ENCODE assay signal across 8 mouse cellular contexts in the genomic region with DNA sequence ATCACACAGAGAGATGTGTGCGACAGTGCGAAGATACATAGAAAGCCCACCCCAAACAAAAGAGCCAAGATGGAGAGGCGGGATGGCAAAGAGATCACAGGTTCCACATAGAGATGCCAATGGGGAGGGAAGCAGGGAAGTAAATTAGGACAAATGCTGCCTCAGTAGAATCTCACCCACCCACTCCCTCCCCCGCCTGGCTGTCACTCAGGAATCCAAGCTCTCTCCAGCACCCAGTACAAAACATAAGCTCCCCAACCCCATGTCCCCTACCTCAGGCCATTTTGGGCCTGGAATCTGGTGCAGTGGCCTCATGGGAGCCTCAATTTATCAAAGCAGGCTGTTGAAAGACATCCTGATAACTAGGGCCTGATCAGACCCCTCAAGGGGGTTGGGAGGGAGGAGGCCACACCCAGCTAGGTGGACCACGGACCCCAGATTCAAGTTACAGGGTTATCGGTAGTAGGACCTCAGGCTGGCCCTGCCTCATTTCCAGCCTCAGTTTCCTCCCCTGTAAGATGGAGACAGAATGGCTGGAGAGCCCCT. TPM values are rescaled to one million over a fixed set of nuclear protein-coding genes. Genes with fewer than 3 reads are reported as not detected.
DNase-seq lines count a peak whose midpoint lies in the region; ATAC-seq and TF ChIP-seq lines count a peak whose summit lies in the region.

No protein-coding gene starts in this region.

- TF ChIP-seq CTCF in kidney, adult 2 months (conservative IDR thresholded peaks at IDR 0.05; ENCODE audit: insufficient read depth, insufficient read length, low read depth, low read length) = no peak

- no peaks in the 10 kb centered on the region for H3K36me3 ChIP-seq in kidney, adult 2 months (ENCODE audit: control insufficient read depth, insufficient read depth, low read length)
- peaks cover 38% of the 10 kb centered on the region for H3K36me3 ChIP-seq in hindbrain, embryonic 12.5 days
- H3K36me3 ChIP-seq in midbrain, embryonic 13.5 days = peaks cover 45% of the 10 kb centered on the region

- DNase-seq in kidney, adult 2 months = no peak
- no peak for DNase-seq in kidney, postnatal 14 days
- DNase-seq in brain, adult 2 months (ENCODE audit: low read depth, low spot score) = peak; percentile 75
- no peak for DNase-seq in urinary bladder, postnatal 14 days (ENCODE audit: low spot score)
- DNase-seq in left cerebral cortex, adult 8-10 months (ENCODE audit: low spot score in 2 of 2) = no peak

- no peak for TF ChIP-seq POLR2A in kidney, adult 2 months (IDR thresholded peaks at IDR 0.05; ENCODE audit: low read depth, low read length)

- no peak overlapping the region for H3K27ac ChIP-seq in kidney, adult 2 months (ENCODE audit: insufficient read depth, low read depth, low read length)
- no peak overlapping the region for H3K27ac ChIP-seq in hindbrain, embryonic 12.5 days
- no peak overlapping the region for H3K27ac ChIP-seq in midbrain, embryonic 13.5 days

- H3K27me3 ChIP-seq in kidney, adult 2 months (replicated peaks; ENCODE audit: control insufficient read depth, insufficient read depth, low read length) = no peaks in the 10 kb centered on the region
- H3K27me3 ChIP-seq in hindbrain, embryonic 12.5 days = no peaks in the 10 kb centered on the region
- H3K27me3 ChIP-seq in midbrain, embryonic 13.5 days = 0 out of 2 replicates have a peak, but pooled peaks cover 9% of the 10 kb centered on the region

- H3K9me3 ChIP-seq in hindbrain, embryonic 12.5 days (replicated peaks) = no peaks in the 10 kb centered on the region
- H3K9me3 ChIP-seq in midbrain, embryonic 13.5 days = no peaks in the 10 kb centered on the region

- peaks cover 4% of the 10 kb centered on the region; the same call in 1 of the 2 replicates for H3K4me1 ChIP-seq in kidney, adult 2 months (ENCODE audit: control insufficient read depth, insufficient read depth, low read length)
- H3K4me1 ChIP-seq in hindbrain, embryonic 12.5 days = peaks cover 23% of the 10 kb centered on the region
- peaks cover 23% of the 10 kb centered on the region for H3K4me1 ChIP-seq in midbrain, embryonic 13.5 days (replicated peaks)

- H3K4me2 ChIP-seq in hindbrain, embryonic 12.5 days (replicated peaks) = peak overlapping the region; percentile 69
- peak overlapping the region; percentile 85 for H3K4me2 ChIP-seq in midbrain, embryonic 13.5 days (replicated peaks)

- H3K4me3 ChIP-seq in kidney, adult 2 months (ENCODE audit: insufficient read depth, low read depth, low read length) = peak overlapping the region; percentile 76
- H3K4me3 ChIP-seq in hindbrain, embryonic 12.5 days = peak overlapping the region; percentile 55
- H3K4me3 ChIP-seq in midbrain, embryonic 13.5 days (replicated peaks) = peak overlapping the region; percentile 80

- 83% methylated on average over 6 of the region's 6 CpGs for WGBS in kidney, adult 2 months
- 83% methylated on average over 6 of the region's 6 CpGs for WGBS in hindbrain, embryonic 12.5 days
- 83% methylated on average over 6 of the region's 6 CpGs for WGBS in midbrain, embryonic 13.5 days

- H3K9ac ChIP-seq in hindbrain, embryonic 12.5 days = peak overlapping the region; percentile 64
- H3K9ac ChIP-seq in midbrain, embryonic 13.5 days (replicated peaks) = peak overlapping the region; percentile 75

- no peak for ATAC-seq in hindbrain, embryonic 12.5 days (ENCODE audit: low FRiP score)
- ATAC-seq in midbrain, embryonic 13.5 days = no peak
- no peak for ATAC-seq in erythroid progenitor cell, adult 5-6 weeks (replicated peaks; ENCODE audit: low FRiP score, poor library complexity, severe bottlenecking)

RNA-seq across cellular contexts. Expression of gene Selenow, which starts 1.5 kb away (rescaled TPM):
- 236 and 288 TPM in 2 replicates for polyA plus RNA-seq in kidney, adult 2 months (2012; rRNA removed)
- 1,041 and 1,118 TPM in 2 replicates for polyA plus RNA-seq in hindbrain, embryonic 12.5 days (2016; fragmentation: Nextera tagmentation; extraction: Ambion mirVana)
- 1,286 and 1,320 TPM in 2 replicates for polyA plus RNA-seq in midbrain, embryonic 13.5 days (2015; fragmentation: Nextera tagmentation; extraction: Ambion mirVana)
- total RNA-seq in erythroid progenitor cell, adult 5-6 weeks (2015; ENCODE audit: low replicate concordance) = 52.4 and 65.6 TPM in 2 replicates
- total RNA-seq in erythroid progenitor cell, adult 5-6 weeks (2017; ENCODE audit: low replicate concordance) = 19.6 and 25.3 TPM in 2 replicates
- 1,000 to 10,000 TPM in 3 of 4 experiments, 100 to 1,000 TPM in 1; 989 to 1,128 (median 1,052) TPM for total RNA-seq in left cerebral cortex, adult 8-10 months (2022)

RNA-seq across cellular contexts. Expression of gene Nop53, which starts 25.2 kb away (rescaled TPM):
- 87.9 and 88.9 TPM in 2 replicates for polyA plus RNA-seq in kidney, adult 2 months (2012; rRNA removed)
- 157 and 167 TPM in 2 replicates for polyA plus RNA-seq in hindbrain, embryonic 12.5 days (2016; fragmentation: Nextera tagmentation; extraction: Ambion mirVana)
- polyA plus RNA-seq in midbrain, embryonic 13.5 days (2015; fragmentation: Nextera tagmentation; extraction: Ambion mirVana) = 140 and 151 TPM in 2 replicates
- total RNA-seq in erythroid progenitor cell, adult 5-6 weeks (2015; ENCODE audit: low replicate concordance) = 23.9 and 38.2 TPM in 2 replicates
- 66.1 and 114 TPM in 2 replicates for total RNA-seq in erythroid progenitor cell, adult 5-6 weeks (2017; ENCODE audit: low replicate concordance)
- 100 to 1,000 TPM; 114 to 149 (median 128) TPM for total RNA-seq in left cerebral cortex, adult 8-10 months (2022)

RNA-seq across cellular contexts. Expression of gene Crxos, which starts 38.3 kb away (rescaled TPM):
- not detected in 2 replicates for polyA plus RNA-seq in kidney, adult 2 months (2012; rRNA removed)
- not detected in 2 replicates for polyA plus RNA-seq in hindbrain, embryonic 12.5 days (2016; fragmentation: Nextera tagmentation; extraction: Ambion mirVana)
- 0.34 and 0.81 TPM in 2 replicates for polyA plus RNA-seq in midbrain, embryonic 13.5 days (2015; fragmentation: Nextera tagmentation; extraction: Ambion mirVana)
- not detected in 2 replicates for total RNA-seq in erythroid progenitor cell, adult 5-6 weeks (2015; ENCODE audit: low replicate concordance)
- not detected in 2 replicates for total RNA-seq in erythroid progenitor cell, adult 5-6 weeks (2017; ENCODE audit: low replicate concordance)
- total RNA-seq in left cerebral cortex, adult 8-10 months (2022) = under 1 TPM in 2 of 4 experiments, not detected in 2; 0.21 to 0.44 TPM

RNA-seq across cellular contexts. Expression of gene Crx, which starts 41.0 kb away (rescaled TPM):
- not detected in 2 replicates for polyA plus RNA-seq in kidney, adult 2 months (2012; rRNA removed)
- polyA plus RNA-seq in hindbrain, embryonic 12.5 days (2016; fragmentation: Nextera tagmentation; extraction: Ambion mirVana) = not detected in 2 replicates
- 0.10 and 0.43 TPM in 2 replicates for polyA plus RNA-seq in midbrain, embryonic 13.5 days (2015; fragmentation: Nextera tagmentation; extraction: Ambion mirVana)
- not detected in 2 replicates for total RNA-seq in erythroid progenitor cell, adult 5-6 weeks (2015; ENCODE audit: low replicate concordance)
- total RNA-seq in erythroid progenitor cell, adult 5-6 weeks (2017; ENCODE audit: low replicate concordance) = not detected in 2 replicates
- total RNA-seq in left cerebral cortex, adult 8-10 months (2022) = not detected

RNA-seq across cellular contexts. Expression of gene Ehd2, which starts 46.6 kb away (rescaled TPM):
- polyA plus RNA-seq in kidney, adult 2 months (2012; rRNA removed) = 30.2 and 33.7 TPM in 2 replicates
- polyA plus RNA-seq in hindbrain, embryonic 12.5 days (2016; fragmentation: Nextera tagmentation; extraction: Ambion mirVana) = 10.1 and 16.6 TPM in 2 replicates
- polyA plus RNA-seq in midbrain, embryonic 13.5 days (2015; fragmentation: Nextera tagmentation; extraction: Ambion mirVana) = 3.3 and 4.7 TPM in 2 replicates
- 2.9 and 5.4 TPM in 2 replicates for total RNA-seq in erythroid progenitor cell, adult 5-6 weeks (2015; ENCODE audit: low replicate concordance)
- 0.64 and 0.76 TPM in 2 replicates for total RNA-seq in erythroid progenitor cell, adult 5-6 weeks (2017; ENCODE audit: low replicate concordance)
- 1 to 10 TPM; 4.6 to 5.9 (median 5.2) TPM for total RNA-seq in left cerebral cortex, adult 8-10 months (2022)
